Mouse (Mus musculus) stomach, postnatal 0 days (tissue): ENCODE measurements at regions not wholly inside any gene's neighbourhood (a gene's known extent, or its start where the extent isn't known, plus 50 kb on each side); places are given as distances from the start of the nearest gene placed in this dataset.

Experiments used
- CTCF ChIP-seq: IDR thresholded peaks from 2 replicates; pipeline ENCODE4 v1.5.1; 2016; ENCODE audit warnings: antibody characterized with exemption, low read depth, mild to moderate bottlenecking, moderate library complexity
- EP300 ChIP-seq: optimal IDR thresholded peaks from 2 replicates; pipeline ENCODE3; 2016; ENCODE audit warnings: antibody characterized with exemption

GRCm38 (mm10) chr3:9341657-9342056 lies 268.2 kb downstream of the Zfp704 start:
- TF ChIP-seq CTCF = no peak
- no peak for TF ChIP-seq EP300
